Mouse (Mus musculus) stomach, postnatal 0 days (tissue): ENCODE data around the gene Acd.

Experiments
- CTCF ChIP-seq: IDR thresholded peaks from 2 replicates; pipeline ENCODE4 v1.5.1; 2016; ENCODE audit warnings: antibody characterized with exemption, low read depth, mild to moderate bottlenecking, moderate library complexity
- EP300 ChIP-seq: optimal IDR thresholded peaks from 2 replicates; pipeline ENCODE3; 2016; ENCODE audit warnings: antibody characterized with exemption

- TF ChIP-seq CTCF (no peak), EP300 (no peak)
Observed at GRCm38 (mm10) chr8:105719637-105720036, 18.7 kb upstream of the Acd start.
